Mouse (Mus musculus): Measurements from ENCODE around the gene Aurkb.
"Not testable (repeated sequence)": the region's sequence is repeated elsewhere in the genome, so short reads cannot be mapped to it uniquely, and the experiment has no call there.

Gene Aurkb

GRCm38 (mm10) chr11:69045531-69046394 is at the start of gene Aurkb:
Gene Aurkb, plus strand, starts transcription at chr11:69045647.
- peak; percentile 83 to 92 for DNase-seq (ENCODE audit: low spot score in 2 of 2)

GRCm38 (mm10) chr11:68997080-68997479 is 48.4 kb upstream of the Aurkb start:
- no peak for DNase-seq (ENCODE audit: low spot score in 2 of 2)

- not testable (repeated sequence) for DNase-seq (ENCODE audit: low spot score in 2 of 2)
These were observed 42.7 kb upstream of the Aurkb start for GRCm38 (mm10) chr11:69002782-69003181.

GRCm38 (mm10) chr11:69003592-69003991 is 41.9 kb upstream of the Aurkb start:
- no peak for DNase-seq (ENCODE audit: low spot score in 2 of 2)

GRCm38 (mm10) chr11:69005193-69005592 is 40.3 kb upstream of the Aurkb start:
- no peak for DNase-seq (ENCODE audit: low spot score in 2 of 2)

GRCm38 (mm10) chr11:69006575-69006974 is 38.9 kb upstream of the Aurkb start:
- not testable (repeated sequence) for DNase-seq (ENCODE audit: low spot score in 2 of 2)

GRCm38 (mm10) chr11:69008182-69009121 is 37.0 kb upstream of the Aurkb start, which contains the start of gene Pfas:
Gene Pfas, minus strand, starts transcription at chr11:69008460.
- peak; percentile 92 to 97 for DNase-seq (ENCODE audit: low spot score in 2 of 2)

- no peak for DNase-seq (ENCODE audit: low spot score in 2 of 2)
These were observed 35.9 kb upstream of the Aurkb start for GRCm38 (mm10) chr11:69009508-69009907.

- no peak for DNase-seq (ENCODE audit: low spot score in 2 of 2)
These were observed 34.8 kb upstream of the Aurkb start for GRCm38 (mm10) chr11:69010400-69011323.

GRCm38 (mm10) chr11:69011445-69011844 is 34.0 kb upstream of the Aurkb start:
- not testable (repeated sequence) for DNase-seq (ENCODE audit: low spot score in 2 of 2)

GRCm38 (mm10) chr11:69012071-69012601 is 33.3 kb upstream of the Aurkb start:
- peak; percentile 74 to 90 for DNase-seq (ENCODE audit: low spot score in 2 of 2)

- DNase-seq (ENCODE audit: low spot score in 2 of 2), result peak; percentile 87 to 95
These were observed 29.6 kb upstream of the Aurkb start, which contains the start of gene Ctc1 for GRCm38 (mm10) chr11:69015644-69016441. Gene Ctc1, plus strand, starts transcription at chr11:69015911.

- peak in 1 of 2 experiments; percentile 28 for DNase-seq (ENCODE audit: low spot score in 2 of 2)
These were observed 28.7 kb upstream of the Aurkb start for GRCm38 (mm10) chr11:69016755-69017154.

- no peak for DNase-seq (ENCODE audit: low spot score in 2 of 2)
These were observed 24.8 kb upstream of the Aurkb start for GRCm38 (mm10) chr11:69020691-69021090.

GRCm38 (mm10) chr11:69026562-69026961 is 18.9 kb upstream of the Aurkb start:
- no peak for DNase-seq (ENCODE audit: low spot score in 2 of 2)

GRCm38 (mm10) chr11:69028805-69029204 is 16.6 kb upstream of the Aurkb start:
- no peak for DNase-seq (ENCODE audit: low spot score in 2 of 2)

GRCm38 (mm10) chr11:69033552-69033951 is 11.9 kb upstream of the Aurkb start:
- no peak for DNase-seq (ENCODE audit: low spot score in 2 of 2)

GRCm38 (mm10) chr11:69034585-69034984 is 10.9 kb upstream of the Aurkb start:
- DNase-seq (ENCODE audit: low spot score in 2 of 2), result no peak

GRCm38 (mm10) chr11:69035411-69035810 is 10.0 kb upstream of the Aurkb start:
- no peak for DNase-seq (ENCODE audit: low spot score in 2 of 2)

- DNase-seq (ENCODE audit: low spot score in 2 of 2), result peak; percentile 72 to 87
These were observed 9.6 kb upstream of the Aurkb start for GRCm38 (mm10) chr11:69035849-69036248.
